Mouse (Mus musculus) adrenal gland, postnatal 10 days (tissue): Measurements from ENCODE around the gene Capzb. TPM values are rescaled to one million over a fixed set of nuclear protein-coding genes. Genes with fewer than 3 reads are reported as not detected.

Experiments
- DNase-seq: peaks from one replicate; pipeline ENCODE4 v3.0.0; 2021; ENCODE audit warnings: mixed read lengths
- total RNA-seq, 2 experiments: library from RNA; stranded (reverse); gene quantifications; 2 replicates each; pipeline ENCODE4 v1.2.3; 2021

Capzb gene
- total RNA-seq, 2 experiments from 2014 or later: 323 to 342 TPM

- no peak for DNase-seq
Measured at GRCm38 (mm10) chr4:139235556-139235955, 42.9 kb downstream of the Capzb start.

DNA sequence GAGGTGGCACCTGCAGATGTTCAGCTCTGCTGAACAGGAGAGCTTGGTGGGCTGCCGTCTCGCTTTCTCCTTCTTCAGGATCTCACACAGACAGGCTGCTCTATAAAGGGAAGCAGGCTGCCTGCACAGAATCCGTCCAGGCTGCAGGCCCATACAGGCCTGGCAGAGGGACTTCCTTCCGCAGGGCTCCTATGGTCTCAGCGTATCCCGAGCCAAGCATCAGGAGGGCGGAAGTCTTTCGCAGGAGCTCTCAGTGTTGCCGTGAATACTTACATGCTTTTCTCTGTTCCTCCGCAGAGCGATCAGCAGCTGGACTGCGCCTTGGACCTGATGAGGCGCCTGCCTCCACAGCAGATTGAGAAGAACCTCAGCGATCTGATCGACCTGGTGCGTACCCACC is 45.9 kb downstream of the Capzb start:
- no peak for DNase-seq

- DNase-seq: no peak
Measured at GRCm38 (mm10) chr4:139240334-139240733, 47.6 kb downstream of the Capzb start.

GRCm38 (mm10) chr4:139241678-139242606 is 49.2 kb downstream of the Capzb start:
- no peak for DNase-seq

DNA sequence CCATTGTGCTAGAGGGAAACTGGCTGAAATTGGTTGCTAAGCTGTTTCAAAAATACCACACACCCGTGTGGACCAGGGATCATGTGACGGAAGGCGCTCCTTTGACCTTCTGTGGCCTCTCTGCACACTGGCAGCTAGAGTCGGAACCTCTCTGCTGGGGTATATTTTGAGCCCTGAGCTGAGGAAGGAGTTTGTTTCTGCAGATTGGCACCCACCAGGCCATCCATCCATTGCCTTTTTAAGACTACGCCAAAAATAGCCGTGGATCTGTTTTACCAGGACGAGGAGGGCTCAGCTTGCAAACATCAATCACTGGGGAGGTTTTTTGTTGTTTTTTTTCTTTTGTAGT is 49.9 kb downstream of the Capzb start:
- DNase-seq: no peak

DNA sequence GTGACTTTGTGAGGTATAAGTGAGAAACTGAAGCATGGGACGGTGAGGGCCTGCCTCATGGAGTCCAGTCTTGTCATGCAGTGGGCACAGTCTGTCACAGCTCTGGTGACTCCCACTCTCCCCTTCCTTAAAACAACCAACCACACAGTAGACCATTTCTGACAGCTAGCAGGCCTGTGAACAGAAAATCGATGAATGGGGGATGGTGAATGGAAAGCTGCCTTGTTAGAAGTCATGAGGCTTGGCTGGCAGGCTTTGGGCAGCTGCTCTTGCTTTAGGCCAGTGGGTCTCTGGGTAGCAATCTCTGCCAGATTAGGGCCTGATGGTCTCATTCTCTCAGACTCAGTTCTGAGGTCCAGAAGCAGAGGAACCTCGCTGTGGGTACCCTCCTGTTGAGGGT is 51.5 kb downstream of the Capzb start:
- no peak for DNase-seq

DNA sequence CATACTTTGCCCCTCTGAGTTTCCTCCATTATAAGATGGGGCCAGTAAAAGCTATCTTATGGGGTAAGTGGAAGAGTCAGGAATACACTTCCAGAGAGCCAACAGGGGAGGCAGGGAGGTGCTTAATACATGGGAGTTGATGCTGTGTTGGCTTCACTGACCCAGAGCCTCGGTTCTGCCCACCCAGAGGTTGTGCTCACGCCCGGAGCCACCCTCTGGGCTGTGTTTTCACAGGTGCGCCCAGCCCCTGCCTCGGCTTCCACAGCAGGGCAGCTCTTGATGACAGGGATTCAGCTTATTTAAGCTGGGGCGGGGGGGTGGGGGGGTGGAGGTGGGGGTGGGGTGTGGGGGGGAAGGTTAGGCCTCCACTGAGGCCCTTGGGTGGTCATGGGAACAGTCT is 52.1 kb downstream of the Capzb start:
- DNase-seq: no peak

DNA sequence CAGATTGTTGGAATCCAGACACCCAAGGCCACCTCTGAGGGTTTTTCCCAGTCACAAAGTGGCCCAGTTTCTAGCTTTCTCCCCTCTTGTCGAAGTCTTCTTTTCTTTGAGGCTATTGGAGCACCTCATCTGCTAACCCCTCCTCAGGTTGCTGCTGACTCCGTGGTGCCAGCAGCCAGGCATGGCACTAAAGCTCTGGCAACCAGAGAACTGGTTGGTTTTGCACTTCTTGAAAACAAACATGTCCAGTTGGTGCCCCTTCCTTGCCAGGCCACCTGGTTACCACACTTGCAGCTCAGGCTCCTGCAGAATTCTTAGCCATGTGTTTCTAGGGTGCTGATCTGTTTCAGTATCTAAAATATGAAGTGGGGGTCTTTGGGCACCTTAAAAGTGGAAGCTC is 52.8 kb downstream of the Capzb start:
- no peak for DNase-seq

GRCm38 (mm10) chr4:139246130-139246877 is 53.6 kb downstream of the Capzb start:
- DNase-seq: no peak

- DNase-seq: no peak
Measured at GRCm38 (mm10) chr4:139247966-139248365, 55.3 kb downstream of the Capzb start.

- DNase-seq: no peak
Measured at GRCm38 (mm10) chr4:139248736-139249135, 56.0 kb downstream of the Capzb start.

DNA sequence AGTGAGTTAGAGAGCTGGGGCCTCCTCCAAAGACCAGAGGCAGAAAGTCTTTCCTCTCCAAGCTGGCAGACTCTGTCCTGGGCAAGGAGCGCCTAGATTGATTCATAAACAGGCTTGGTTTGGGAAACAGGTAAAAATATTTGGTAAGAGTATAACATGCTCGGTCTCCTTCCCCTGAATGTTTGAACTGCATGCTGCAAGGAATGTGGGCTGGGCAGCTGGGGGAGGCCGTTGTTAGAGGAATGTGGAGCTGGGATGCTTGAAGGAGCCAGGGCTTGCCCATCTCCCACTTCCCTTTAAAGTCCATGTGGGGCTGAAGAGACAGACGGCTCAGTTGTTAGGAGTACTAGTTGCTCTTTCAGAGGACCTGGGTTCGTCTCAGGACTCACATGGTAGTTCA is 57.3 kb downstream of the Capzb start:
- no peak for DNase-seq

GRCm38 (mm10) chr4:139250886-139251285 is 58.2 kb downstream of the Capzb start:
- DNase-seq: peak; percentile 61

DNA sequence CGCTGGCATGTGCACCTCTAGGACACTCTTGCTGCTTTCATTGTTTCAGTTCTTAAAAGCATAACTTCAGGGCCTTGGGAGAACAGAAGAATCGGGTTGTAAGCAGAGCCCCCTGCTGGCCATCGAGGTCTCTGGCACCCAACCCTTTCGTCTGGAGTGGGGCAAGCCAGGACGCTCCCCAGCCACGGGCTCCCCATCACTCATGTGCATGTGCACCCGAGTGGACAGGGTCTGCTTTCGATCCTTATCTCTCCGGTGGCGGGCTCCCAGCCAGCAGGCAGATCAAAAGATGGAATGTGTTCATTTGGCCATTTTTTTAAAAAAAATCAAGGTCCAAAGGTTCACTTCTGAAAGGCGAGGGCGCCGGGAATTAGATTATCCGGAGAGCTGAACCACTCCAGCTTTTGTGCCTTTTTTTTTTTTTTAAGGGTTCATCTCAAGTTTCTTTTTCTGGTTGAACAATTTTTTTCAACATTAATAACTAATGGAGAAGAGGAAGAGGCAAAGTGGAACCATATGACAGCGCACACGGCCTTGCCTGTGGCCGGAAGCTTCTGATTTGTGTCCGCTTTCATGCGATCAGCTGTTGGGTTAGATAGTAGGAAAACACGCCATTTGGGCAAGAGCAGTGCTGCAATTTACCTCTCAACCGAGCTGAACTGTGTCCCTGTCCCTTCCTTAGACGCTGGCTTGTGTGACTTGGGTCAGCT is 59.5 kb downstream of the Capzb start:
- peak; percentile 92 for DNase-seq

- DNase-seq: no peak
Measured at GRCm38 (mm10) chr4:139253206-139253605, 60.5 kb downstream of the Capzb start.

GRCm38 (mm10) chr4:139256146-139256545 is 63.4 kb downstream of the Capzb start:
- DNase-seq: no peak

- no peak for DNase-seq
Measured at GRCm38 (mm10) chr4:139256708-139257107, 64.0 kb downstream of the Capzb start.

DNA sequence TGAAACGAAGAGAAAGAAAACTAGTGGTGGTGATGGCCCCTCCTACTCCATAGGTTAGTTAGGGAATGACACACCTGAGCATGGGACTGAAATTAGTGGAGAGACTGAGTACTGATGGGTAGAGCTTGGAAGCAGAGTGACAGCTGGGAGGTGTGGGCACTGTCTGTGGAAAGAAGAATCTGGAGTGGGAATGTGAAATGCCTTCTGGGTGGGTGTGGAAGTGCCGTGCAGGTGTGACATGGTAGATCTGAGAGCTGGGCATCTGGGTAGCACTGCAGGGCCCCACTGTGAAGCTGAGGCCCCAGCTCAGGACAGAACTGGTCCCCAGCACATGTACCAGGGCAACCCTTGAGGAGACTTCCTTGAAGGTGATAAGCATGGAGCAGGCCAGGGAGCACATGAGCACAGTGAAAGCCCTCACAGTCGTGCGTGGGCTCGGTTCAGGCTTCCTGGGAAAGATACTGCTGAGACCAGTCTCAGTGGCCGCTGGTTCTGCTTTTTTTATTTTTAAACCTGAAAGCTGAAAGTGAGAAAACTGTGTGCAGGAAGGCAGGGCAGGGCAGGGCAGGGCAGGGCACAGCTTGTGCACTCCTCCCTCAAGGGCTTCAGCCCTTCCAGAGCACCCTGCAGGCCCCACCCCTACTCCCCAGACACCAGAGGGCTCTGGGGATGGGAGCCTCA is 66.1 kb downstream of the Capzb start:
- no peak for DNase-seq

DNA sequence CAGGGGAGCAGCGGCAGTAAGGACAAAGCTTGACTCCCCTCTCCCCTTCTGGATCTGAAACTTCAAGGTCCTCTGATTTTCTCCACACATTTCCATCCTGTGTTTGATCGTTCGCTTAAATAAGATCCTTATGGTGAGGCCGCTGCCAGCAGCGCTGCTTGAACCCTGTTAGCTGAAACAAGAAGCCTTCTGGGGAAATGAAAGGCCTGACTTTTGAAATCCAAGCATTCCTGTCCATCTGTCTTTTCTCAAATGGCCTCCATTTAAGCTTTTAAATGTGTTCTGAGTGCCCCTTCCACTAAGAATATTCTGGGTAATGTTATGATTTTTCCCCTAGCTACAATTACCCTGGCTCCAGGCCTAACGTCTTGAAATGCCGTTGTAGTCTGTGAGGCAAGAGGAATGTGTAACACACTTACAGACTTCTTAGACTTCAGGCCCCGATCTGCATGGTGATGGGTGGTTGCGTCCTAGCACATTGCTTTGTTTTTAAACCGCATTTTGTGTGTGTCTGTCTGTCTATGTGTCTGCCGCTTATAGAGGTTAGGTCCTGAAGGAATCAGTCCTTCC is 66.7 kb downstream of the Capzb start:
- DNase-seq: no peak

- no peak for DNase-seq
Measured at GRCm38 (mm10) chr4:139262981-139263380, 70.3 kb downstream of the Capzb start.

DNA sequence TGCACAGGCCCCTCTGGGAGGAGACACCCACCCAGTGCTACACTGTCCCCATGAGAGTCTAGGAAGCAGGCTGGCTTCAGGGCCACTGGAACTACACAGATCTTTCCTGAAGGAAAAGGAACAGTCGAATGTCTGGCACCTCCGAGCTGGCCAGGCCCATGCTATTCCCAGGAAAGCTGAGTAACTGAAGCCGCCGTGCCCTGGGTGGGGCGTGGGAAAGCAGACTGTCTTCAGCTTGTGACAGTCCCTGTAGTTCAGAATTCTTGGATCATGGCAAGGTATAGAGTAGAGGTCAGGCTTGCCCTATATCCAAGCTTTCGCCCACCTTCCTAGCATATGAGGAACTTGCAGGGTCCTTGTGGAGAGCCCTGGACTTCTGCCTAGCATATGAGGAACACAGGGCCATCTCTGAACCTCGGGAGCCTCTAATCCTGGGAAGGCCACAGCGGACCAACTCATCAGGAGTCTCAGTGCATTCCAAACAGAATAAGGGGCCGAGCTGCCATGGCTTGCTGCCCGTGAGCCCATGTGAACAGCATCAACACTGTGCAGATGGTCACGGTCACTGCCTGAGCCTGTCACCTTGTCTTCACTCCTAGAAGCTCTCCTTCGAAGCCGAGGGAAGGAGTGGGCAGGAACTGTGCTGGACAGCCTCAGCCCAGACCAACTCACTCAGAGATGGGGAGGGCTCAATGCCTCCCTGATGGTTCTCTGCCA is 73.2 kb downstream of the Capzb start:
- no peak for DNase-seq
